Comparison of ENCODE assay signal across 21 mouse cellular contexts in the genomic region with DNA sequence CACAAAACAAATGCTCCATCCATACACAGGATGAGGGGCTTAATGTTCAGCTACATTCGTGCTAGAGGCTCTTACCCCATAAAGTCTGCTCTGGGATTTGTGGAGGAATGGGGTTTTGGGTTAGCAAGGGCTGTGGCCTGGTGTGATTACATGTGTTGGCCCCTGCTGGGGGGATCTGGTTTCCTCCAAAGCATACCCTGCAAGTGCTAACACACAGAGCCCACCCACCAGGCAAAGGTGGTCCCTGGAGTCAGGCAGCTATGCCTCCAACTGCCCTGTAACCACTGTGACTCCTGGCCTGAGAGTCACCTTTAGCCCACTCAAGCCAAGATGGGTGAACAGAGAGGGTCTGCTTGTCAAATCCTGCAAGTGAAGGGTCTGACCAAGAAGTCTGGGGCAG.
DNase-seq lines count a peak whose midpoint lies in the region; ATAC-seq lines count a peak whose summit lies in the region.
"Had no signal": no experiment of that assay in that cellular context is flagged by ENCODE, and none has a peak within 500 bp of the region (broad histone marks: within the 10 kb centered on the region; RNA-seq: fewer than 3 reads in every experiment).

No protein-coding gene starts in this region.

- ATAC-seq in limb, embryonic 11.5 days (ENCODE audit: insufficient number of reproducible peaks, low FRiP score, low TSS enrichment, low read depth), result peak; percentile 18; the same call in 1 of the 2 replicates
- peak; percentile 71 for ATAC-seq in limb, embryonic 13.5 days (ENCODE audit: low FRiP score, low read depth)
- ATAC-seq in midbrain, embryonic 15.5 days (replicated peaks), result no peak
- no peak for ATAC-seq in midbrain, embryonic 14.5 days (ENCODE audit: low FRiP score, low TSS enrichment)
- ATAC-seq: forebrain, embryonic 14.5 days had no signal

- H3K36me3 ChIP-seq in limb, embryonic 11.5 days (ENCODE audit: control insufficient read depth, insufficient read depth, low read length), result no peaks in the 10 kb centered on the region
- no peaks in the 10 kb centered on the region for H3K36me3 ChIP-seq in limb, embryonic 13.5 days
- H3K36me3 ChIP-seq in midbrain, embryonic 15.5 days (replicated peaks), result no peaks in the 10 kb centered on the region
- H3K36me3 ChIP-seq in midbrain, embryonic 14.5 days (ENCODE audit: control insufficient read depth, insufficient read depth, low read length), result no peaks in the 10 kb centered on the region
- H3K36me3 ChIP-seq: embryonic facial prominence, embryonic 13.5 days; embryonic facial prominence, embryonic 15.5 days; forebrain, embryonic 10.5 days; forebrain, embryonic 12.5 days had no signal

- no peak overlapping the region for H3K4me3 ChIP-seq in limb, embryonic 11.5 days (ENCODE audit: low read depth, low read length)
- H3K4me3 ChIP-seq in limb, embryonic 13.5 days, result no peak overlapping the region
- no peak overlapping the region for H3K4me3 ChIP-seq in midbrain, embryonic 15.5 days
- no peak overlapping the region for H3K4me3 ChIP-seq in midbrain, embryonic 14.5 days (replicated peaks; ENCODE audit: low read depth, low read length)
- H3K4me3 ChIP-seq: embryonic facial prominence, embryonic 13.5 days; embryonic facial prominence, embryonic 15.5 days; erythroblast, embryonic 14.5 days; forebrain, embryonic 10.5 days; forebrain, embryonic 12.5 days had no signal

- peaks cover 15% of the 10 kb centered on the region for H3K4me1 ChIP-seq in limb, embryonic 11.5 days (ENCODE audit: control insufficient read depth, insufficient read depth, low read length)
- peaks cover 24% of the 10 kb centered on the region for H3K4me1 ChIP-seq in limb, embryonic 13.5 days
- H3K4me1 ChIP-seq in midbrain, embryonic 15.5 days, result no peaks in the 10 kb centered on the region
- H3K4me1 ChIP-seq in midbrain, embryonic 14.5 days (ENCODE audit: control insufficient read depth, insufficient read depth, low read length), result no peaks in the 10 kb centered on the region
- H3K4me1 ChIP-seq: forebrain, embryonic 12.5 days had no signal

- 0 out of 2 replicates have a peak overlapping the region, but pooled peaks have one; percentile 5 for H3K27ac ChIP-seq in limb, embryonic 11.5 days (replicated peaks; ENCODE audit: low read depth, low read length)
- peak overlapping the region; percentile 0; the same call in 1 of the 2 replicates for H3K27ac ChIP-seq in limb, embryonic 13.5 days
- H3K27ac ChIP-seq in midbrain, embryonic 15.5 days, result no peak overlapping the region
- H3K27ac ChIP-seq in midbrain, embryonic 14.5 days (replicated peaks; ENCODE audit: low read depth, low read length), result no peak overlapping the region
- H3K27ac ChIP-seq: embryonic facial prominence, embryonic 13.5 days; embryonic facial prominence, embryonic 15.5 days; forebrain, embryonic 10.5 days; forebrain, embryonic 12.5 days had no signal

- WGBS in limb, embryonic 11.5 days, result 15% methylated on average over 1 of the region's 1 CpGs
- WGBS in limb, embryonic 13.5 days, result 21% methylated on average over 1 of the region's 1 CpGs
- 73% methylated on average over 1 of the region's 1 CpGs for WGBS in midbrain, embryonic 15.5 days
- WGBS in midbrain, embryonic 14.5 days, result 78% methylated on average over 1 of the region's 1 CpGs

- H3K9ac ChIP-seq in limb, embryonic 11.5 days (ENCODE audit: low read length), result no peak overlapping the region
- no peak overlapping the region for H3K9ac ChIP-seq in limb, embryonic 13.5 days
- H3K9ac ChIP-seq in midbrain, embryonic 15.5 days, result no peak overlapping the region
- H3K9ac ChIP-seq in midbrain, embryonic 14.5 days (replicated peaks; ENCODE audit: low read length), result no peak overlapping the region
- H3K9ac ChIP-seq: embryonic facial prominence, embryonic 13.5 days; embryonic facial prominence, embryonic 15.5 days; forebrain, embryonic 12.5 days had no signal

- peak; percentile 31 for DNase-seq in testis, postnatal 10 days (ENCODE audit: low spot score)
- DNase-seq in testis, postnatal 14 days (ENCODE audit: low spot score), result no peak
- DNase-seq in limb, embryonic 11.5 days (ENCODE audit: low spot score), result peak; percentile 55
- DNase-seq in layer of hippocampus, adult 9-11 months, result no peak
- no peak for DNase-seq in midbrain, embryonic 14.5 days
- DNase-seq: adrenal gland, postnatal 10 days; cerebellum, adult 11 months; cerebellum, adult 18-20 months; cerebellum, adult 8-10 months; cerebellum, adult 9-11 months; cerebellum, postnatal 14 days; cerebellum, postnatal 36 days; embryo, embryonic 11 days had no signal

- no peak overlapping the region for H3K4me2 ChIP-seq in limb, embryonic 11.5 days (ENCODE audit: low read depth, severe bottlenecking)
- H3K4me2 ChIP-seq in limb, embryonic 13.5 days (replicated peaks), result no peak overlapping the region
- no peak overlapping the region for H3K4me2 ChIP-seq in midbrain, embryonic 15.5 days
- H3K4me2 ChIP-seq in midbrain, embryonic 14.5 days (ENCODE audit: low read length), result no peak overlapping the region
- H3K4me2 ChIP-seq: embryonic facial prominence, embryonic 13.5 days; embryonic facial prominence, embryonic 15.5 days; forebrain, embryonic 12.5 days had no signal

- H3K9me3 ChIP-seq in limb, embryonic 11.5 days (ENCODE audit: control insufficient read depth, low read length), result no peaks in the 10 kb centered on the region
- H3K9me3 ChIP-seq in limb, embryonic 13.5 days, result no peaks in the 10 kb centered on the region
- no peaks in the 10 kb centered on the region for H3K9me3 ChIP-seq in midbrain, embryonic 15.5 days
- no peaks in the 10 kb centered on the region for H3K9me3 ChIP-seq in midbrain, embryonic 14.5 days (ENCODE audit: control insufficient read depth, low read length)
- H3K9me3 ChIP-seq: embryonic facial prominence, embryonic 13.5 days; embryonic facial prominence, embryonic 15.5 days; forebrain, embryonic 10.5 days; forebrain, embryonic 12.5 days had no signal

- H3K27me3 ChIP-seq in limb, embryonic 11.5 days (ENCODE audit: control insufficient read depth, insufficient read depth, low read length), result no peaks in the 10 kb centered on the region
- H3K27me3 ChIP-seq in limb, embryonic 13.5 days, result no peaks in the 10 kb centered on the region
- H3K27me3 ChIP-seq in midbrain, embryonic 15.5 days (replicated peaks), result no peaks in the 10 kb centered on the region
- no peaks in the 10 kb centered on the region for H3K27me3 ChIP-seq in midbrain, embryonic 14.5 days (ENCODE audit: control insufficient read depth, insufficient read depth, low read length)
- H3K27me3 ChIP-seq: embryonic facial prominence, embryonic 15.5 days; forebrain, embryonic 12.5 days had no signal

Comparison
In these comparisons a context has a peak if more than half of its experiments do, and no peak if none do; other contexts are left out.
1. DNase-seq: peak in testis, postnatal 10 days (single experiment) and limb, embryonic 11.5 days (single experiment); none in testis, postnatal 14 days (single experiment), layer of hippocampus, adult 9-11 months (single experiment) and midbrain, embryonic 14.5 days (single experiment).
2. ATAC-seq: peak in limb, embryonic 11.5 days (single experiment) and limb, embryonic 13.5 days (single experiment); none in midbrain, embryonic 15.5 days (single experiment) and midbrain, embryonic 14.5 days (single experiment).
3. H3K27ac ChIP-seq: peak in limb, embryonic 11.5 days (single experiment) and limb, embryonic 13.5 days (single experiment); none in midbrain, embryonic 15.5 days (single experiment) and midbrain, embryonic 14.5 days (single experiment).